Mouse (Mus musculus) A20 (cell line): ENCODE data around the gene H2al1a.

Source experiments
- DNase-seq: peaks from one replicate; pipeline ENCODE4 v3.0.0-alpha.2; 2011; ENCODE audit warnings: low read depth, low spot score

The H2al1a gene

GRCm38 (mm10) chrX:11345762-11346161 lies 46.7 kb downstream of the H2al1a start:
- no peak for DNase-seq

- DNase-seq = no peak
Observed at GRCm38 (mm10) chrX:11346756-11347155, 47.7 kb downstream of the H2al1a start.
